In the genomic region with DNA sequence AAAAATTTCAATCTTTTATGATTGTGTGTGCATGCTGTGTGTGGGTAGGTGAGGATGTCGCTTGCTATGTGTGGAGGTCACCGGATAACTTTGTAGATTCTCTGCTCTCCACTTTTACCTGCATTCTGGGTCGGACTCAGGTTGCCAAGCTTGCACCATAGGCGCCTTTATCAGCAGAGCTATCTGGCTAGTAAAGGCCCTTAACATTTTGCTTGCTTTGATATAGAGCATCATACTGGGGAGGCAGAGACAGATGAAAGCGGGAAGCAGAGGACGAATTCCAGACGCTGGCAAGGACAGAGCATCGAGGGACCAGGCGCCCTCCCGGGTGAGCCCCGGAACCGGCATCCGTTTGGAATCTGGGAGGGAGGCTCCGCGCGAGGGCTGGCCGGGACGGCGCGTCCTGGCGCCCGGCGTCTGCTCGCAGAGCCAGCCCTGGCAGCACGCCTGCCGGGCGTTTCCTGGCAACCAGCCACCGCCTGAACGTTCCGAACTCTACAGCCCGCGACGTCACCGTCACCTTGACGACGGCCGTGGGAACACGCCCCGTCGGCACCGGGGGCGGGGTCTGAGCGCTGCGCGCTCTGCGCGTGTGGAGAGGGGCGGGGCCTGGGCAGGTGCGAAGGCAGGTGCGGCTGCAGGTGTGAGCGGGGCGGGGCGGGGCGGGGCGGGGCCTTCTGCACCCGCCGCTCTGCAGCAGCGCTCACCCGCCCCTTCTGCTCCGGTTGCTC, we compare ENCODE assay signal across 1 mouse cellular context.
TF ChIP-seq lines count a peak whose summit lies in the region.

No protein-coding gene starts in this region.

TF ChIP-seq in myocyte, 11 proteins besides CTCF, POLR2A, EP300 and RAD21 (continued from another document):
- TF ChIP-seq CEBPB (IDR thresholded peaks at IDR 0.05; ENCODE audit: insufficient read depth, poor library complexity, severe bottlenecking) (no peak), TCF3 (IDR thresholded peaks at IDR 0.05; ENCODE audit: insufficient read length, low read depth) (no peak), E2F4 (IDR thresholded peaks at IDR 0.05; ENCODE audit: insufficient read depth) (no peak)
